Mouse (Mus musculus) megakaryocyte, embryonic 14.5 days (primary cell): Measurements from ENCODE around the gene Sh3gl2.

Experiments
- FLI1 ChIP-seq: IDR thresholded peaks from 2 replicates; pipeline ENCODE4 v1.6.1; 2012; ENCODE audit warnings: low read length, inconsistent platforms, mixed read lengths
- GATA1 ChIP-seq: IDR thresholded peaks from 3 replicates; pipeline ENCODE4 v1.6.1; 2012; ENCODE audit warnings: mixed read lengths, low read length, inconsistent platforms, borderline replicate concordance

DNA sequence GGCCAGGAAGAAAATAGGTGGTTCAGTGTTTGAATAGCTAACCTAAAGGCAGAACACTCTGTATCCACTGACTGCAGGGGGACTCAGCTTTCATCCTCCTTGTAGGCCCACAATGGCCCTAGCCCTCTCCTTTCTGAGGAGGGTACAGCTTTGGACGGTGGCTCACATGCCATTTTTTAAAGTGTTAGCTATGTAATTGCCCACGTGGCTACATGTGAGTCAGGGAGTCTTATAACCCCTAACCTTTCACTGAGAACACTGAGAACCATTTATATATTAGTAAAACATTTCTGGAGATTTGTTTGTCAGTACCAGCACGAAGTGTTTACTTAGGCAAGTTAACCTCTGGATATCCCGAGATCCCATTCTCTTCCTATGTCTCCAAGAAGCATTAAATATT, 12.1 kb downstream of the Sh3gl2 start:
- TF ChIP-seq GATA1 (no peak), FLI1 (no peak)
